Mouse (Mus musculus): ENCODE results near the gene Neurod4.
"Not testable (repeated sequence)": the region's sequence is repeated elsewhere in the genome, so short reads cannot be mapped to it uniquely, and the experiment has no call there.

Neurod4 gene

DNA sequence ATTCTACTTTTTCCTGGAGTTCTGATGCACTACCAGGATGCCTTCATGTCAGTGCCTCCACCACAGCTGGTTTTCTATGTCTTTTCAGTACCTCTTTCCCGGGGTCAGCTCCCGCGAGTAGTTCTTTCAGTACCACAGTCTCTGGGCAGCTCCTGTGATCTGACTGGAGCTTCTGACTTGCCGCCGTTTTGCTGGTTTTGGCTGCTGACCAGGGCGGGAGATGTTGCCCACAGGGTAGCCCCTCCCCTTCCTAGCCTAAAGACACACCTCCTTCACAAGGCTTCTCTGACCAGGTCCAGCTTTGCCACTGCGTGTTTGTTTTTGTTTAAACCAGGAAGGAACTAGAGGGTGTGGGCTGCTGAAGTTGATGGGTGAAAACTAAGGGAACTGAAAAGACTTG is at the start of gene Neurod4:
Gene Neurod4, minus strand, starts transcription at position 175 of the 400 bp plus-strand sequence.
- in situ Hi-C loops (cut with MboI; ENCODE audit: low sequenced_read_pairs): no loop called here

DNA sequence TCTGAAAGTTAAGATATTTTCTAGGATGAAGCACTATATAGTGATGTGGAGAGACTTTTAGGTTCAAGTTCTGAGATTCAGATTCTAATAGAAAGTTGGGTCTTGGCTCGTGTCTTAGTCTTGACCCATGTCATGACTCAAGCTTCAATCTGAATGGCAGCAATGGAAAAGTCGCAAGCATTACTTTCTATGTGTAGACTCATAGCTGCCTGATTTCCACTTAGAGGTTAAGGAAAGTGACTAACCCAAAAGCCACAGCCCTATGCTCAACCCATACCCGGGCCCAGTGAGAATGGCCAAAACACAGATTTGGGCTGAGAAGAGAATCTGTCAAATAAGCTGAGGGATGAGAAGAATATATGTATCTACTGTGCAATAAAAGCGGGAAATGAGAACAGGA is 44.2 kb upstream of the Neurod4 start:
- in situ Hi-C loops (cut with MboI; ENCODE audit: low sequenced_read_pairs): no loop called here

DNA sequence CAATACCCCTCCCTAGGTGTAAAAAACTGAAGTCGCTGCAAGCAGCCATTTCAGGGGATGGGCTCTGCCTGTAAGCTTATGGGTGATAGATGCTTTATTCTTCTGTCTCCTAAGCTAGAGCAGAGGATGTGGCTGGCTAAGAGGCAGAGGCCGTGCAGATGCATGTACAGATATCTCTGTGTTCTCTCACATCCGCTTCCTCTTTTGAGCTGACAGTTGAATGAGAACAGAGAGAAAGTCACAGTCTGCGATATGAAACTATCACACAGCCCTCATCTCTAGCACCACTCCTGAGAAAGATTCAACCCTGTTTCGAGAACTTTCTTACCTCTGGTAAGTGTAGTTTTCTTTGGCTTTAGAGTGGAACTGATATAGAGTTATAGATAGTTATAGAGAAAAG is 42.6 kb upstream of the Neurod4 start, which contains the start of gene Tespa1:
Gene Tespa1, plus strand, starts transcription at position 234 of the 400 bp plus-strand sequence.
- in situ Hi-C loops (cut with MboI; ENCODE audit: low sequenced_read_pairs): no loop called here

- in situ Hi-C loops (cut with MboI; ENCODE audit: low sequenced_read_pairs): no loop called here
Measured at GRCm38 (mm10) chr10:130322062-130322461, 42.0 kb upstream of the Neurod4 start.

GRCm38 (mm10) chr10:130320715-130321114 is 40.7 kb upstream of the Neurod4 start:
- in situ Hi-C loops (cut with MboI; ENCODE audit: low sequenced_read_pairs): no loop called here

- in situ Hi-C loops (cut with MboI; ENCODE audit: low sequenced_read_pairs): no loop called here
Measured at GRCm38 (mm10) chr10:130318720-130319119, 38.7 kb upstream of the Neurod4 start.

GRCm38 (mm10) chr10:130315846-130316245 is 35.8 kb upstream of the Neurod4 start:
- in situ Hi-C loops (cut with MboI; ENCODE audit: low sequenced_read_pairs): no loop called here

- in situ Hi-C loops (cut with MboI; ENCODE audit: low sequenced_read_pairs): no loop called here
Measured at GRCm38 (mm10) chr10:130314110-130314829, 34.2 kb upstream of the Neurod4 start.

DNA sequence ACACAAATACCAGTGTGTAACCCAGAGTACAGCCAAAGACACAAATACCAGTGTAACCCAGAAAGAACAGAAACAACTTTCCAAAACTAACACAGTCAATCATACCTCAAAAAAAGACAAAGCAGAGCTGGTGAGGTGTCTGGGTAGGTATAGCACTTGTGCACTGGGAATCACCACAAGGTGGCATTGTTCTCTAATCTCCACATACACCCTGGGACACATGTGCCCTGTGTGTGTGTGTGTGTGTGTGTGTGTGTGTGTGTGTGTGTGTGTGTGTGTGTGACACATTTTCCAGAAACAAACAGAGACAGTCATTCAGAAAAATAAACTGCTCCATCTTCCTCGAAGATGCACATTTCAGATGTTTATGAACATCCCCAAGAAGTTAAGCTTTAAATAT is 33.5 kb upstream of the Neurod4 start:
- in situ Hi-C loops (cut with MboI; ENCODE audit: low sequenced_read_pairs): no loop called here

- in situ Hi-C loops (cut with MboI; ENCODE audit: low sequenced_read_pairs): no loop called here
Measured at GRCm38 (mm10) chr10:130311534-130312227, 31.6 kb upstream of the Neurod4 start.

GRCm38 (mm10) chr10:130304138-130304537 is 24.1 kb upstream of the Neurod4 start:
- in situ Hi-C loops (cut with MboI; ENCODE audit: low sequenced_read_pairs): not testable (repeated sequence)

DNA sequence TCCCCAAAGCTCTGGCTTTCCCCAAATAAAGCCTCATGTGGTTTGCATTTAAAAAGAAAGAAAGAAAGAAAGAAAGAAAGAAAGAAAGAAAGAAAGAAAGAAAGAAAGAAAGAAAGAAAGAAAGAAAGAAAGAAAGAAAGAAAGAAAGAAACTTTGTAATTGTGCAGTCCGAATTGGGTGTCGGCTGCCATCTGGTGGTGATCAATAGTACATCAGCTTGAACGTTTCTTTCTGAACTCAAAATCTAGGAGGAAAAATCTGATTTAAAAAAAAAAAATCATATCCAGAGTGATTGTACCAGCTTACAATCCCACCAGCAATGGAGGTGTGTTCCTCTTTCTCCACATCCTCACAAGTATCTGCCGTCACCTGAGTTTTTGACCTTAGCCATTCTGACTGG is 18.7 kb upstream of the Neurod4 start:
- in situ Hi-C loops (cut with MboI; ENCODE audit: low sequenced_read_pairs): loop anchor here (5.0 kb wide), 1 partner anchor 66 kb away; no protein-coding TSS in a partner anchor

DNA sequence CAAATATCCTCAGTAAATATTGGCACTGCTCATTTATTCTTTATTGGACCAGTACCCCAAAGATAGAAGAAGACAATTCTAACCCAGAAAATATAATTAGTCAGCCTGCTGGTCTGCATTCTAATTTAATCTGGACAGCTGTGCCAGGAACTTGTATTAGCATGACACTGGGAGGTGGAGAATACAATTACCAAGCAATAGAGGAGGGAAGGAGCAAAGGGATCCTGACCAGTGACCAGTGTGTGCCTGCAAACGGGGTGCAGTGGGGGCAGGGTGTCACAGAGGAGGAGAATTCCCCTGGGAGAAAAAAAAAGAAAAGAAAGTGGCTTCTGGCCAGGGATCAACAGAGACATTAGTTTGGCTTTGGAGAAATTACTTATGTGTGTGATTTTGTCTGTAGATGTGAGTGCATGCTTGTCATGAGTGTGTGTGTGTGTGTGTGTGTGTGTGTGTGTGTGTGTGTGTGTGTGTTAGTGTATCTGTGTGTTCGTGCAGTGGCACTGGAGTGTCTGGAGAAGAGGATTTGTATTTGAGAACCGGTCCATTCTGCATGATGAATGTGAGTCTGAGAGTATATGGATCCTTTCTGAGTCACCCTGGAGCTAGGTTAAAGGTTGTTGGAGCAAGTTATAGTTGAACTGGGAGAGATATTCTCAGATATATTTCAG is 13.8 kb upstream of the Neurod4 start:
- in situ Hi-C loops (cut with MboI; ENCODE audit: low sequenced_read_pairs): no loop called here

GRCm38 (mm10) chr10:130288007-130288406 is 8.0 kb upstream of the Neurod4 start:
- in situ Hi-C loops (cut with MboI; ENCODE audit: low sequenced_read_pairs): no loop called here

DNA sequence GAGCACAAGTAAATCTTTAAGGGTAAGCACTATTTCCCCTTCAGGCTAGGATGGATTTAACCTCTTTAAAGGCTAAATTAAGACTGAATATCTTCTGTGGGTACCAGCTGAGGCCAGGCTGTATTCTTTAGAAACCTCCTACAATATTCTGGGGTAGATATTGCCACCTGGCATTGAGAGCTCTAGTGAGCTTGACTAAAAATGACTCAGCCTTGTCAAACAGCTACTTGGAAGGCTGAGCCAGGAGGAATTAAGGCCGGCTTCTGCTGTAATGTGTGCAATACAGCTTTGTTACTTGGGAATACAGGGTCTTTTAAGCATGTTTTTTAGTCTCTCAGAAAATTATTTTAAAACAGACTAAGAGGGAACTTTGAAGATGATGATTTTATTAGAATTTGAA is 7.2 kb upstream of the Neurod4 start:
- in situ Hi-C loops (cut with MboI; ENCODE audit: low sequenced_read_pairs): no loop called here

GRCm38 (mm10) chr10:130281982-130282449 is 2.0 kb upstream of the Neurod4 start:
- in situ Hi-C loops (cut with MboI; ENCODE audit: low sequenced_read_pairs): no loop called here

GRCm38 (mm10) chr10:130276496-130276895 is 3.5 kb downstream of the Neurod4 start:
- in situ Hi-C loops (cut with MboI; ENCODE audit: low sequenced_read_pairs): no loop called here

- in situ Hi-C loops (cut with MboI; ENCODE audit: low sequenced_read_pairs): no loop called here
Measured at GRCm38 (mm10) chr10:130275759-130276158, 4.3 kb downstream of the Neurod4 start.

GRCm38 (mm10) chr10:130263203-130263602 is 16.8 kb downstream of the Neurod4 start:
- in situ Hi-C loops (cut with MboI; ENCODE audit: low sequenced_read_pairs): no loop called here

GRCm38 (mm10) chr10:130259483-130259882 is 20.6 kb downstream of the Neurod4 start:
- in situ Hi-C loops (cut with MboI; ENCODE audit: low sequenced_read_pairs): no loop called here

- in situ Hi-C loops (cut with MboI; ENCODE audit: low sequenced_read_pairs): no loop called here
Measured at GRCm38 (mm10) chr10:130244271-130244670, 35.8 kb downstream of the Neurod4 start.

Measured in CH12F3 (cell line).